Mouse (Mus musculus) hindlimb bud, embryonic 11.5 days (tissue): Measurements from ENCODE around the gene Dop1b.
"Not testable (repeated sequence)": the region's sequence is repeated elsewhere in the genome, so short reads cannot be mapped to it uniquely, and the experiment has no call there.

ENCODE experiments used
- DNase-seq: peaks from one replicate; pipeline ENCODE4 v3.0.0-alpha.2; 2012; ENCODE audit warnings: low read depth, low spot score; ENCODE audit errors: extremely low spot score

Dop1b gene

GRCm38 (mm10) chr16:93711411-93712188, at the start of gene Dop1b:
TSS of gene Dop1b (plus strand) at chr16:93711904.
- peak; percentile 76 for DNase-seq

DNA sequence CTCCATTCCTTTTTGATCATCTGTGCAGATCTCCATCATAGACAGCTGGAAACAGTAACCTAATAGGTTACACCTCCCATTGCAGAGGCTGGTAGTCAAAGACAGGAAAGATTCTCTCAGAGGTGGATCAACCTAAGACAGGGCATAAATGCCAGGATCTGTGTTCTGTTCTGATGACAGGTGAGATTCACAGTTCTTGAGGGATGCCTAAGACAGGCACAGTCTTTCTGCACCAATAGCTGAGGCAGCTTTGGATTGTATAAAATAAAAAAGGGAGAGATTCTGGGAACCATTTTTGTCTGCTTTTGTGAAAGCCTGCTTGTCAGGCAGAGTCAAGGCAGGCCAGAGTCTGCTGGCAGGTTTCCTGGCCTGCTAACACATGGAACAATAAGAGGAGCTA, 43.7 kb upstream of the Dop1b start:
- no peak for DNase-seq

- no peak for DNase-seq
These were observed 42.2 kb upstream of the Dop1b start for GRCm38 (mm10) chr16:93669521-93669920.

DNA sequence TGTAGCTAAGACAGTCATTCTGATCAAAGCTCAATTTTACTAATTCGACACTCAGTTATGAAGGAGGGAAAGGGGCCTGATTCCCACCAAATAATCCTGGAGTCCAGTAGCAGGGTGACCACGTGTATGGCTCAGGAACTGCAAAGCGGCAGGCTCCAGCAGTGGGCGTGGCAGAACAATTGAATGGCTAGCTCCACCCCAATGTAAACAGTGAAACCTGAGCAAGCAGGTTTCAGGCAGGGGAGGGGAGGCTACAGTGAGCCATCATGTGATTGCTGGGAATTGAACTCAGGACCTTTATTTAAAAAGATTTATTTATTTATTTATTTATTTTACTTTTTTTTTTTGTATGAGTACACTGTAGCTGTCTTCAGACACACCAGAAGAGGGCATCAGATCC, 41.2 kb upstream of the Dop1b start:
- DNase-seq = not testable (repeated sequence)

DNA sequence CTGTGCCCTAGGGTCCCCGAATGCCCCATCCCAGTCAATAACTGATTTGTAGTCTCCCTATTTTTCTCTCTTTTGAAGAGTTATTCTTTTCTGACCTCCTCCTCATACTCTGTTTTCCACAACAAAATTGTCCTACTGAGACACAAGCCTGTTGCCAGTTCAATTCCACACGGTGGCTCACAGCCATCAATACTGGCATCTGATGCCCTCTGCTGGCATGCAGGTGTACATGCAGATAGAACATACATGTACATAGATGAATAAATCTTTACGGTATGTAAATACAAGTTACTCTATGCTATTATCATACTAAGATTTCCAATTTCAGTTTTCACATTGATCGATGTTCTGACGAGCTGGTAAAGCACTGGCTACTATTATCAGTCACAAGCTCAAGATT, 40.6 kb upstream of the Dop1b start:
- no peak for DNase-seq

- no peak for DNase-seq
These were observed 35.3 kb upstream of the Dop1b start for GRCm38 (mm10) chr16:93676376-93676775.

DNA sequence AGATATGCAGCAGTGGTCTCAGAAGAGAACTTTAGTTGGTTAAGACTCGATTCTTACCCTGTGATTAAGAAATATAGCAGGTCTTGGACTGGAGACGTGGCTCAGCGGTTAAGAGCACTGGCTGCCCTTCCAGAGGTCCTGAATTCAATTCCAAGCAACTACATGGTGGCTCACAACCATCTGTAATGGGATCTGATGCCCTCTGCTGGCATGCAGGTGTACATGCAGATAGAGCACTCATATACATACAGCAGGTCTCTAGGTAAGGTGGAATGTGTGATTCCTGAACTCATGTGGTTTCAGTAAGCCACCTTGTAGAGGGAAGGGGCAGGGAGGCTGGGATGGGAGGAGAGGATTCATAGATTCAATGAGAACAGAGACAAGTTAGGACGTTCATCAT, 33.5 kb upstream of the Dop1b start:
- DNase-seq = no peak

GRCm38 (mm10) chr16:93679165-93679564, 32.5 kb upstream of the Dop1b start:
- DNase-seq = no peak

- no peak for DNase-seq
These were observed 29.5 kb upstream of the Dop1b start for GRCm38 (mm10) chr16:93682156-93682688.

GRCm38 (mm10) chr16:93682689-93683507, 28.8 kb upstream of the Dop1b start, which contains the start of gene Cbr3:
TSS of gene Cbr3 (plus strand) at chr16:93683215.
- DNase-seq = no peak

GRCm38 (mm10) chr16:93683508-93684236, 28.0 kb upstream of the Dop1b start:
- no peak for DNase-seq

GRCm38 (mm10) chr16:93684441-93684840, 27.3 kb upstream of the Dop1b start:
- no peak for DNase-seq

- not testable (repeated sequence) for DNase-seq
These were observed 25.9 kb upstream of the Dop1b start for GRCm38 (mm10) chr16:93685783-93686182.

- no peak for DNase-seq
These were observed 25.3 kb upstream of the Dop1b start for GRCm38 (mm10) chr16:93686421-93686820.

- no peak for DNase-seq
These were observed 24.8 kb upstream of the Dop1b start for GRCm38 (mm10) chr16:93686945-93687344.

DNA sequence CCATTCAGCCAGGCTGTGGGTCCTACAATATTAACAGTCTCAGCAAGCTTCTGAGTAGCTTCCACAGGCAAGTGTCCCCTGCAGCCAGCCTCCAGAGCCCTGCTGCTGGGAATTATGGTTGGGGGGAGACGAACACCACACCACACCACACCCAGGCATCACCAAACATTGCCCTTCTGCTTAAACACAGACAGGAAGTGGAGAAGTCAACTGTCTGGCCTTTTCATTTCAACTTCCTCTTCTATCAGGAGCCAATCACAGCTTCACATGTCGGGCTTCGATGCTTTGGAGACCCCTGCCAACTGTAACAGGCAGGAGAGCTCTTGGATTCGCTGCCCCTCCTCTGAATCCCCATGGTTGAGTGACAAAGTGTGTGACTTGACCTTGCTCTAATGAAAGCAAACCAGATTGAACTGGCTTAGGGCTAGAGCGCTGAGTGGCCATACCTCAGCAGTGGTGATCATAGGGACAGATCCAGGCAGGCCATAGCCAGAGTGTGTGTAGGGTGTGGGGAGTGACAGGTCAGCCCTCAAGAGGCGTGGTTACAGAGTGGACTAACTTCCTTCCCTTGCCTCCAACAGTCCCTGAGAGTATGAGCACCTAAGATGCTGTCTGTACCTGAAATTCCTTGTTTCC, 20.4 kb upstream of the Dop1b start:
- no peak for DNase-seq

DNA sequence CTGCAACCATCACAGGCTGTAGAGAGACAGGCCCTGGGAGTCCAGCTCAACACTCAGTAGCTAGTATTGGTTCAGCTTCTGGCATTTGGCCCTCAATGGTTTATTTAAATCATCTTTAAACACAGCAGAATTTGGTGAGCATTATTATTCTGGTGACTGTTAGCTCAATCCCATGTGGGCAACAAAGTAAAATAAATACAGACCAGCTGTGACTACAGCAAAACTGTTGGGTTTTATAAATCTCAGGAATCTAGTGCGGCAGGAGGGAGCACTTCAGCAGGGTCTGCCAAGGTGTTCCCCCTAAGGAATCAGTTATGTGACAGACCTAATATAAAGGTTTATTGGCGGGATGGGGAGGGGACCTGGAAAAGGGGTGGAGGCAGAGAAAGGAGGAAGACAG, 19.0 kb upstream of the Dop1b start:
- DNase-seq = no peak

DNA sequence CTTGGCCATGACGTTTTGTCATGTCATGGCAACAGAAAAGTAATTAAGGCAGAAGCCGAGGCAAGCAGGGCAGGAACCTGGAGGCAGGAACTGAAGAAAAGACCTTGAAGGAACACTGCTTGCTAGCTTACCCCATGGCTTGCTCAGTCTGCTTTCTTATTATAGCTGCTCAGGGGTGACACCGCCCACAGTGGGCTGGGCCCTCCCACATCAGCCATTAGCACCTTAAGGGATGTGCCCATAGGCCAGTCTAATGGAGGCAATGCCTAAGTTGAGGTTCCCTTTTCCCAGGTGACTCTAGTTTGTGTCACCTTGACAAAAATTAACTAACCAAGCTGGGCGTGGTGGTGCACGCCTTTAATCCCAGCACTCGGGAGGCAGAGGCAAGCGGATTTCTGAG, 4.6 kb upstream of the Dop1b start:
- no peak for DNase-seq

DNA sequence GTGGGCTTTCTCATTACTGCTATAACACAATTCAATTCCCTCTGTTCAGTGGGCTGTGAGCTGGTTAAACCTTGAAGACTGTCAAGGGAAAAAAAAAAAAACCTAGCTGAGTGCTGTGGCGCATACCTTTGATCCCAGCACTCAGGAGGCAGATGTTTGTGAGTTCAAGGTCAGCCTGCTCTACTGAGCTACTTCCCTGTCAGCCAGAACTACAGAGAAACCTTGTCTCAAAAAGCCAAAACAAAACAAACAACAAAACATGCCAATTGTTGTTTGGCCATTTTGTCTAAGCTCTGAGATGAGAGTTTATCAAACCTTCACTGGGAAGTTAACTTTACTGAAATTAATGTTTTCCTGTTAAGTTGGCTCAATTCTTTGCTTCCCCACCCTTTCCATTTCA, 2.5 kb upstream of the Dop1b start:
- no peak for DNase-seq

DNA sequence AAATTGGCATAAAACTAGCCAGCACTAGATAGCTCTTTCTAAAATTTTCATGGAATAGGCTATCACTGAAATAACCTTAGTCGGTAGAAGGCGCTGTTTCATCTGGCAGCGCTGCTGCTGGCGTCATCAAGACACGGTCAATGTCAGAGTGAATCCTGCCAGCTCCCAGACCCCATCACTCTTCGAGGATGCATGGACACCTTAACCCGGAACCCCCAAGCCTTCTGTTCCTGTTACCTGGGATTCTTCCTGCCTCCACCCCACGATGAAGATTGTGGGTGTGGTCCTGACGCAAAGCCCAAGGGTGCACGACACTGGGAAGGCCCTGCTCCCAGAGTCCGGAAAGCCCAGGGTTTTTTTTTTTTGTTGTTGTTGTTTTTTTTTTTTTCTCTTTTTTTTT, 780 bp upstream of the Dop1b start:
- no peak for DNase-seq
